Mouse (Mus musculus) hindbrain, embryonic 11.5 days (tissue): Measurements from ENCODE around the gene Mbnl2. TPM values are rescaled to one million over a fixed set of nuclear protein-coding genes. Genes with fewer than 3 reads are reported as not detected.

Source experiments
- ATAC-seq: fragments of 200-750 bp; cut with Nextera tagmentation; 2 replicates; pipeline ENCODE4 v1.8.0; 2017; ENCODE audit warnings: mild to moderate bottlenecking, moderate TSS enrichment, moderate library complexity; ENCODE audit not compliant: low FRiP score
- DNase-seq: peaks from one replicate; pipeline ENCODE4 v3.0.0-alpha.2; 2015; ENCODE audit warnings: low spot score
- H3K27ac ChIP-seq: fragments of 300-500 bp; sonication (generic); 2 replicates; pipeline ENCODE4 v1.5.1; 2014; ENCODE audit warnings: mild to moderate bottlenecking, low read depth, low read length
- H3K27me3 ChIP-seq: fragments of 300-500 bp; sonication (generic); 2 replicates; pipeline ENCODE4 v1.6.1; 2014; ENCODE audit warnings: mild to moderate bottlenecking, low read length, moderate library complexity, mixed read lengths; ENCODE audit not compliant: control insufficient read depth, insufficient read depth
- H3K36me3 ChIP-seq: fragments of 300-500 bp; sonication (generic); 2 replicates; pipeline ENCODE4 v1.6.1; 2014; ENCODE audit warnings: mild to moderate bottlenecking, low read length, moderate library complexity, mixed read lengths; ENCODE audit not compliant: control insufficient read depth, insufficient read depth
- H3K4me1 ChIP-seq: fragments of 300-500 bp; sonication (generic); replicated peaks from 2 replicates; pipeline ENCODE4 v1.6.1; 2014; ENCODE audit warnings: low read length, mixed read lengths; ENCODE audit not compliant: control insufficient read depth, insufficient read depth
- H3K4me2 ChIP-seq: fragments of 300-500 bp; sonication (generic); replicated peaks from 2 replicates; pipeline ENCODE4 v1.6.1; 2014; ENCODE audit warnings: mild to moderate bottlenecking, low read depth, low read length
- H3K4me3 ChIP-seq: fragments of 300-500 bp; sonication (generic); 2 replicates; pipeline ENCODE4 v1.5.1; 2014; ENCODE audit warnings: low read depth, low read length
- H3K9ac ChIP-seq: fragments of 300-500 bp; sonication (generic); 2 replicates; pipeline ENCODE4 v1.6.1; 2014; ENCODE audit warnings: low read depth, low read length
- H3K9me3 ChIP-seq: fragments of 300-500 bp; sonication (generic); 2 replicates; pipeline ENCODE4 v1.6.1; 2016; ENCODE audit warnings: low read length; ENCODE audit not compliant: control insufficient read depth
- WGBS: fragments of 180-500 bp; shearing (Covaris S2); extraction: QIAGEN DNeasy Blood & Tissue Kit; methylation state at CpG from one replicate; pipeline ENCODE4 v1.1.7; 2014; 5-methylcytosine and 5-hydroxymethylcytosine counted together
- polyA plus RNA-seq: library from polyadenylated mRNA; unstranded; fragments of >200 nt; fragmentation: Nextera tagmentation; extraction: Ambion mirVana; gene quantifications from 2 replicates; pipeline ENCODE4 v1.2.1, GENCODE M21; 2014

Mbnl2 gene
- polyA plus RNA-seq, 1 experiment from 2014 or later, result 50.1 TPM

DNA sequence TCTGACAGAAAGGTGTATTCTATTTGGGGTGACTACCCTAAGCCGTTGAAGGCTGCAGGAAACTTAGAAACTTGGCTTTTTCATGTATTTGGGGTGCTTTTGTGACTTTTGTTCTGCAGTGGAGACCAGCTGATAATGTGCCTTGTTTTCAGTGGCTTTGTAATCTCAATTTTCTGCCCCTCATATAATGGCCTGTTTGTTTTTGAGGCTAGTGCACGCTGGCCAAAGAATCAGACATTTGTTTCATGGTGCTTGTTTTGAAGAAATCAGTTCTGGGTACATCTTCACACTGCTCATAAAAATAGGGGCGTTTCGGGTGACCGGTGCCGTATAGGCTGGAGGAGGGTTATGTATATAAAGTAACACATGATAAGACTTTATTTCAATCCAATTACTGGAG is 22.4 kb downstream of the Mbnl2 start:
- no peak overlapping the region for H3K4me2 ChIP-seq
- H3K4me1 ChIP-seq, result no peaks in the 10 kb centered on the region
- no peaks in the 10 kb centered on the region for H3K27me3 ChIP-seq
- DNase-seq, result no peak
- no peak overlapping the region for H3K27ac ChIP-seq
- 77% methylated on average over 6 of the region's 6 CpGs for WGBS
- no peaks in the 10 kb centered on the region for H3K36me3 ChIP-seq
- H3K9me3 ChIP-seq, result no peaks in the 10 kb centered on the region
- no peak for ATAC-seq
- H3K9ac ChIP-seq, result no peak overlapping the region
- no peak overlapping the region for H3K4me3 ChIP-seq

DNA sequence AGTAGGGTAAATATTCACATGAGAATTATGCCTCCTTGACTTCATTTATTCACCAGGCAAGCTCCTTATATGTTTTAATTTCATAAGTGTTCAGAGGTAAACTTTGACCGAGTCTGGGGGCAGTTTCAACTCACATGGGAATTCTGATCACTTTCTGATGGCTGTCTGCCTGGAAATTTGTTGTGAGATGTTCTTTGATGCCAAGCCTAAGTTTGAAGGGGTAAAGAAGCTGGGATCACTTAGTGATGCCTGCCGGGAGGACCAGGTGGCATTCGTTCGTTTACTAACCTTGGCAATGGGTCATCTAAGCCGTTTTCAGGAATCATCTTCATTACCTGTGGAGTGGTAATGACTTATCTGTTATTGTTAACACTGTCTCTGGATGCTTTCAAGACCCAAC is 23.0 kb downstream of the Mbnl2 start:
- no peak for ATAC-seq
- WGBS, result 80% methylated on average over 5 of the region's 5 CpGs

DNA sequence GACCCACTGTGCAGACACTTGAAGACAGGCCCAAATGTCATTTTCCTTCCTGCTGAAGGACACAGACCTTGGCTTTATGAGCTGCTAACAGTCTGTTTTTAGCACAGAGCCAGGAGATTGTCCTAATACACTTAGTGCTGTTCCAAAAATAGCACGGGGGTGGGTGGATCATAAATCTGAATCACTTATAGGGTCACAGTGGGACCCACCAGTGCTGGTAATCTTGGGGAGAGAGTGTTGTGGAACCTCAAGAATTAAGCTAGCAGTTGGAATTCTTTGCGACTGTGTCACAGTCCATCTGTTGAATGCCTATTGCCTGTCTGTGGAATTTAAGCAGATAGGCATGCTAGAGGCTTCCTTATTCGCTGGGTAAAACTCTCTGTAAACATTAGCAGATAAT is 24.2 kb downstream of the Mbnl2 start:
- Histone ChIP-seq H3K4me3 (no peak overlapping the region), H3K27me3 (no peaks in the 10 kb centered on the region), H3K27ac (no peak overlapping the region), H3K9me3 (no peaks in the 10 kb centered on the region), H3K4me2 (no peak overlapping the region), H3K36me3 (no peaks in the 10 kb centered on the region), H3K4me1 (no peaks in the 10 kb centered on the region), H3K9ac (no peak overlapping the region)
- DNase-seq, result no peak
- 82% methylated on average over 3 of the region's 3 CpGs for WGBS
- ATAC-seq, result no peak

More for the DNA sequence above, 23.0 kb downstream of the Mbnl2 start:
- Histone ChIP-seq H3K4me3 (no peak overlapping the region), H3K9me3 (no peaks in the 10 kb centered on the region), H3K27me3 (no peaks in the 10 kb centered on the region), H3K36me3 (no peaks in the 10 kb centered on the region), H3K4me2 (no peak overlapping the region), H3K9ac (no peak overlapping the region), H3K27ac (no peak overlapping the region), H3K4me1 (no peaks in the 10 kb centered on the region)
- no peak for DNase-seq

DNA sequence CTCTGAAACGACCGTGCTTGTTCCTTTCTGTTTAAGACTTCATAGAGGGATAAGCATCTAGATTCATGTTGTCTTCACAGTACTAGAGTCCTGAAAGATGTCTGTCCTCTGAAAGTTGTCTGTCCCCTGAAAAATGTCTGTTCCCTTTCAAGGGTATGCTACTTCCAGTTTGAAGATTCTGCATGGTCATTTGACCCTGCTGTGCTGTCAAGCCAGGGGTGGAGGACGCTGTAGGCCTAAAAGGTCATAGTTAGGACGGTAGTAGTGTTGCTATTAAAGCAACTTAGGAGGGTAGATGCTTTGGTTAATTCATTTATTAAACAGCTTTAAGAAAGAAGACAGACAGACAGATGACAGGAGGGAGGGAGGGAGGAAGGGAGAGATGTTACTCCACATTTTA is 24.7 kb downstream of the Mbnl2 start:
- Histone ChIP-seq H3K4me3 (no peak overlapping the region), H3K36me3 (no peaks in the 10 kb centered on the region), H3K9ac (no peak overlapping the region), H3K4me1 (no peaks in the 10 kb centered on the region), H3K27me3 (no peaks in the 10 kb centered on the region), H3K4me2 (no peak overlapping the region), H3K9me3 (no peaks in the 10 kb centered on the region), H3K27ac (no peak overlapping the region)
- DNase-seq (no peak), ATAC-seq (no peak)
- WGBS, result 76% methylated on average over 4 of the region's 4 CpGs

DNA sequence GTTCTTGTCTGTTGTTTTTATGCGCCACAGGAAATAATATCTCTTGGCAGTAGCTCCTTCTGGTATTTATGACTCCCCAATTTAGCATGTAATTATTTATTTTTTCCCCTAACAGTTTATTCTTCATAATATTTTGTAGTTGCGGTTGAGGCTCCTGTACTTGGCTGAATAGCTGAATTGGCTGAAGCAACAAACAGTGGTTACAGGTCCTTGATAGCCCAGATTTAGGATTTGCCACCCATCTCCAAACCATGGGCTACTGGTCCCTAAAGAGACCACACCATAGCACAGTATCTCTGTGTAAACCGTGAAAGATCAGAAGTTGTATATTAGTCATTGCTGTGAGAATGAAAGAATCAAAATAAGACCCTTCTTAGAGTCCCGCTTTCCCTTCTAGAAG is 25.3 kb downstream of the Mbnl2 start:
- Histone ChIP-seq H3K4me2 (no peak overlapping the region), H3K27me3 (no peaks in the 10 kb centered on the region), H3K27ac (no peak overlapping the region), H3K36me3 (no peaks in the 10 kb centered on the region), H3K4me3 (no peak overlapping the region), H3K9me3 (no peaks in the 10 kb centered on the region), H3K4me1 (no peaks in the 10 kb centered on the region), H3K9ac (no peak overlapping the region)
- WGBS, result 94% methylated on average over 4 of the region's 4 CpGs
- DNase-seq, result no peak
- no peak for ATAC-seq

DNA sequence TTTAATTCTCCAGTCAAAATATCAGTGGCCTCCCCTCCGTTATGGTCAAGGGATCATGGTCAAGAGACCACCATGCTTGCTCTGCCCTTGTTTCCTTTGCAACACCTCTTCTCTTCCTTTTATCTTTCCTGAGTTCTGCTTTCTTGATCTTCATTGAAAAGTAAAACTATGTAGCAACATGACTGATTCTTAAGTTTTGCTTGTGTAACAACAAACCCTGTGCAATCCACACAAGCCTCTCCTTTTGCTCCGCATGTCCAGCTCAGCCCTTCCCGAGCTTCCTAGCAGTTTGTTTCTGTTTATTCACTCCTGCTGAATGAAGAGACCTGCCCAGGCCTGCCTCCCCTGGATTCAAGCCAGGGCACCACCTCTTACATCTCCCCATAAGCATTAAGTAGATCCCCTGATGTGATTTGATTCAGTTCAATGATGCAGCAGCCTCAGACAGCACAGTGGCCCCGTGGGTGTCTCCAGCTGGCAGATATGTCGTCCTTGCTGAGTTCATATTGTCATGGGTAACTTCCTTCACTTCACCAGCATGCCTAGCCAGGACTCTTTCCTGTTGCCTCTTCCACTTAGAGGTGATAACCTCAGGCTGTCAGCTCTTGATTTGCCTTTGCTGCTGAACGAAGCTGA is 27.6 kb downstream of the Mbnl2 start:
- Histone ChIP-seq H3K9ac (no peak overlapping the region), H3K4me1 (no peaks in the 10 kb centered on the region), H3K4me2 (no peak overlapping the region), H3K27ac (no peak overlapping the region), H3K4me3 (no peak overlapping the region), H3K36me3 (no peaks in the 10 kb centered on the region), H3K27me3 (no peaks in the 10 kb centered on the region), H3K9me3 (no peaks in the 10 kb centered on the region)
- ATAC-seq (no peak), DNase-seq (no peak)
- 43% methylated on average over 6 of the region's 6 CpGs for WGBS

DNA sequence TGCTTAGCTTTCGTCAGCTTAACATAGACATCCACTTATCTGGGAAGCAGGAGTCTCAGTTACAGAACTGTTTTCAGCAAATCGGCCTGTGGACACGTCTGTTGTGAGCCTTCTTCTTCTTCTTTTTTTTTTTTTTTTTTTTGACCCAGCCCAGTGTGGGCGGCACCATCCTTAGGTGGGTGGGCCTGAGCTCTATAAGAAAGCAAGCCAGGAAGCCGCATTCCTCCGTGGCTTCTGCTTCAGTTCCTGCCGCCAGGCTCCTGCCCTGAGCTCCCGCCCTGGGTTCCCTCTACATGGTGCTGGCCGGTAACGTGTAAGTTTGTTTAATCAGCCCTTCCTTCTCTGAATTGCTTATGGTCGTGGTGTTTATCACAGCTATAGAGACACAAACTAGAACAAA is 30.8 kb downstream of the Mbnl2 start:
- Histone ChIP-seq H3K27ac (no peak overlapping the region), H3K4me3 (no peak overlapping the region), H3K9me3 (no peaks in the 10 kb centered on the region), H3K4me2 (no peak overlapping the region), H3K4me1 (no peaks in the 10 kb centered on the region), H3K9ac (no peak overlapping the region), H3K36me3 (no peaks in the 10 kb centered on the region), H3K27me3 (no peaks in the 10 kb centered on the region)
- no peak for ATAC-seq
- WGBS, result 79% methylated on average over 11 of the region's 11 CpGs
- no peak for DNase-seq

DNA sequence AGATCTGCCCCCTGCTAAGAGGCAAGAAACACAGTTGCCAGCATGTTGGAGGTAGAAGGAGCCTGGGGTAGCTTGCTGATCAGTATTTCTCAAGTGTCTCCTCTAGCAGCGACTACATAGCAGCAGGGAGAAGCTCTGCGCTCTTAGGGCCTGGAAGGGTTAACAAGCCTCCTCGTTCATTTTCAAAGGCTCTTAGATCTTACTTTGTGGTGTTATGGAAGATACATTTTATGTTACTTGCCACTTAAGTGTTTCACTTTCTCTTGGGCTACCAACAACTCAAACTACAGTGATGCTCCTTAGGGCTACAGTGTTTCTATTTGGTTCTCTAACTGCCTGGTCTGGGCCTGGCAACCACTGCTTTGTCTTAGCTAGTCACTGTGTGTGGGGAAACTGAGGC is 31.9 kb downstream of the Mbnl2 start:
- Histone ChIP-seq H3K4me3 (no peak overlapping the region), H3K9ac (no peak overlapping the region), H3K36me3 (no peaks in the 10 kb centered on the region), H3K9me3 (no peaks in the 10 kb centered on the region), H3K4me2 (no peak overlapping the region), H3K27me3 (no peaks in the 10 kb centered on the region), H3K4me1 (no peaks in the 10 kb centered on the region), H3K27ac (no peak overlapping the region)
- 66% methylated on average over 3 of the region's 3 CpGs for WGBS
- ATAC-seq, result no peak
- DNase-seq, result no peak

DNA sequence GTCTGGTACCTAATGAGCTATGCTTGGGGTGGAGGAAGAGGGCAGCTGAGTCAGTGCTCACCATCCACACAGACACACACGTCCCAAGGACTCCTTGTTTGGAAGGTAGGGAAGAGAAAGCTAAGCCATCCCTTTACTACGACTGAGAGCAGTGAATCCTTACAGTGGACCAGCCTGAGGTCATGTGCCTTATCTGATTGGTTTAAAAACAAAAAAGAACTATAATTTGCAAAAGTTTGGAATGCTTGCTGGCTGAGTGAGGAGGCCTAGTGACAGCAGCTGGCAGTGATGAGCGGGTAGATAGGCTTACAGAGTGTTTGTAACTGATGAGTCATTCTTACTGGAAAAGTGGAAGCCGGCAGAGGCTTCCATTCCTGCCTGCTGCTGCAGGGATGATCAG is 32.5 kb downstream of the Mbnl2 start:
- H3K27ac ChIP-seq, result no peak overlapping the region
- H3K4me2 ChIP-seq, result no peak overlapping the region
- no peak overlapping the region for H3K9ac ChIP-seq
- ATAC-seq (no peak), DNase-seq (no peak)
- no peaks in the 10 kb centered on the region for H3K4me1 ChIP-seq
- H3K36me3 ChIP-seq, result no peaks in the 10 kb centered on the region
- no peaks in the 10 kb centered on the region for H3K27me3 ChIP-seq
- no peaks in the 10 kb centered on the region for H3K9me3 ChIP-seq
- no peak overlapping the region for H3K4me3 ChIP-seq
- 64% methylated on average over 4 of the region's 4 CpGs for WGBS
